In genomic region chr7:28715598-28715997, GRCm38 (mm10) we compare ENCODE assay signal across 21 mouse cellular contexts. TPM values are rescaled to one million over a fixed set of nuclear protein-coding genes. Genes with fewer than 3 reads are reported as not detected.
DNase-seq lines count a peak whose midpoint lies in the region; ATAC-seq and TF ChIP-seq lines count a peak whose summit lies in the region.
"Had no signal": no experiment of that assay in that cellular context is flagged by ENCODE, and none has a peak within 500 bp of the region (broad histone marks: within the 10 kb centered on the region; RNA-seq: fewer than 3 reads in every experiment).

No protein-coding gene starts in this region.

- TF ChIP-seq EP300 in liver, embryonic 14.5 days (IDR thresholded peaks at IDR 0.05; ENCODE audit: low read depth) = no peak

- intact Hi-C loops in heart, postnatal 25 days (cut with DNase I) = no loop called here

- H3K4me3 ChIP-seq in forebrain, embryonic 10.5 days = peak overlapping the region; percentile 63; the same call in 1 of the 2 replicates
- no peak overlapping the region for H3K4me3 ChIP-seq in forebrain, embryonic 16.5 days (replicated peaks; ENCODE audit: low read length)
- H3K4me3 ChIP-seq in liver, embryonic 14.5 days (ENCODE audit: insufficient read depth in 1 of 2, low read depth in 2 of 2, low read length in 2 of 2) = no peak overlapping the region
- no peak overlapping the region for H3K4me3 ChIP-seq in liver, embryonic 12.5 days
- no peak overlapping the region for H3K4me3 ChIP-seq in E14TG2a.4 (replicated peaks; ENCODE audit: low read length)

- H3K36me3 ChIP-seq in forebrain, embryonic 10.5 days (replicated peaks) = no peaks in the 10 kb centered on the region
- no peaks in the 10 kb centered on the region for H3K36me3 ChIP-seq in forebrain, embryonic 16.5 days (ENCODE audit: control insufficient read depth, insufficient read depth)
- no peaks in the 10 kb centered on the region for H3K36me3 ChIP-seq in liver, embryonic 14.5 days (replicated peaks; ENCODE audit: control insufficient read depth, insufficient read depth, low read depth)
- no peaks in the 10 kb centered on the region for H3K36me3 ChIP-seq in liver, embryonic 12.5 days
- no peaks in the 10 kb centered on the region for H3K36me3 ChIP-seq in E14TG2a.4 (ENCODE audit: insufficient read depth, low read length)
- H3K36me3 ChIP-seq: embryonic facial prominence, embryonic 12.5 days had no signal

- no peak for DNase-seq in forebrain, embryonic 10.5 days (ENCODE audit: extremely low spot score, low spot score)
- no peak for DNase-seq in liver, embryonic 14.5 days (ENCODE audit: low read depth in 3 of 3, low spot score in 3 of 3)
- DNase-seq in induced T-regulatory cell, adult 2 months (ENCODE audit: low read depth) = peak; percentile 45
- DNase-seq in heart, postnatal 25 days (ENCODE audit: low spot score) = no peak
- DNase-seq: adrenal gland, adult 8-10 months; B cell, adult 2 months; cerebellum, postnatal 10 days; kidney, postnatal 36 days had no signal

- no peak overlapping the region for H3K4me2 ChIP-seq in forebrain, embryonic 16.5 days (ENCODE audit: low read length)
- H3K4me2 ChIP-seq in liver, embryonic 14.5 days (ENCODE audit: low read depth) = no peak overlapping the region
- H3K4me2 ChIP-seq in liver, embryonic 12.5 days = no peak overlapping the region

- peaks cover 24% of the 10 kb centered on the region for H3K4me1 ChIP-seq in forebrain, embryonic 10.5 days
- peaks cover 10% of the 10 kb centered on the region for H3K4me1 ChIP-seq in forebrain, embryonic 16.5 days (replicated peaks; ENCODE audit: control insufficient read depth, insufficient read depth, low read length)
- H3K4me1 ChIP-seq in liver, embryonic 14.5 days (replicated peaks; ENCODE audit: control insufficient read depth in 2 of 2, insufficient read depth in 2 of 2, low read length in 1 of 2) = no peaks in the 10 kb centered on the region
- peaks cover 12% of the 10 kb centered on the region for H3K4me1 ChIP-seq in liver, embryonic 12.5 days
- peaks cover 54% of the 10 kb centered on the region for H3K4me1 ChIP-seq in E14TG2a.4 (replicated peaks; ENCODE audit: low read depth, low read length)

- no peak for ATAC-seq in forebrain, embryonic 16.5 days
- no peak for ATAC-seq in liver, embryonic 14.5 days (ENCODE audit: insufficient read depth)
- no peak for ATAC-seq in liver, embryonic 12.5 days
- ATAC-seq in erythroid progenitor cell, adult 5-6 weeks (replicated peaks; ENCODE audit: low FRiP score, poor library complexity, severe bottlenecking) = no peak
- ATAC-seq: forebrain, embryonic 13.5 days; inflammation-experienced regulatory T-cells, adult 6 months had no signal

- TF ChIP-seq CTCF in liver, embryonic 14.5 days (IDR thresholded peaks at IDR 0.05; ENCODE audit: low read depth) = 0 out of 2 replicates have a peak, but pooled peaks have one; percentile 1
- peak; percentile 16; the same call in 1 of the 2 replicates for TF ChIP-seq CTCF in E14TG2a.4 (conservative IDR thresholded peaks at IDR 0.05; ENCODE audit: low read length)

- no peak overlapping the region for H3K27ac ChIP-seq in forebrain, embryonic 10.5 days
- no peak overlapping the region for H3K27ac ChIP-seq in forebrain, embryonic 16.5 days (ENCODE audit: low read length)
- H3K27ac ChIP-seq in liver, embryonic 14.5 days = no peak overlapping the region
- H3K27ac ChIP-seq in liver, embryonic 12.5 days = no peak overlapping the region
- H3K27ac ChIP-seq: forebrain, embryonic 13.5 days; macrophage had no signal

- H3K9me3 ChIP-seq in forebrain, embryonic 10.5 days = no peaks in the 10 kb centered on the region
- no peaks in the 10 kb centered on the region for H3K9me3 ChIP-seq in forebrain, embryonic 16.5 days (ENCODE audit: control insufficient read depth, low read length)
- no peaks in the 10 kb centered on the region for H3K9me3 ChIP-seq in liver, embryonic 14.5 days (ENCODE audit: control insufficient read depth, low read length)
- no peaks in the 10 kb centered on the region for H3K9me3 ChIP-seq in liver, embryonic 12.5 days (replicated peaks)
- no peaks in the 10 kb centered on the region for H3K9me3 ChIP-seq in E14TG2a.4 (ENCODE audit: low read length)
- H3K9me3 ChIP-seq: embryonic facial prominence, embryonic 12.5 days; forebrain, embryonic 13.5 days had no signal

- WGBS in forebrain, embryonic 10.5 days = 96% methylated on average over 2 of the region's 2 CpGs
- WGBS in forebrain, embryonic 16.5 days = 97% methylated on average over 2 of the region's 2 CpGs
- 65% methylated on average over 2 of the region's 2 CpGs for WGBS in liver, embryonic 14.5 days (ENCODE audit: insufficient replicate concordance)
- 77% methylated on average over 2 of the region's 2 CpGs for WGBS in liver, embryonic 12.5 days (ENCODE audit: insufficient replicate concordance)

- H3K27me3 ChIP-seq in forebrain, embryonic 10.5 days (ENCODE audit: poor library complexity, severe bottlenecking) = peaks cover 14% of the 10 kb centered on the region
- no peaks in the 10 kb centered on the region for H3K27me3 ChIP-seq in forebrain, embryonic 16.5 days (replicated peaks; ENCODE audit: control insufficient read depth, insufficient read depth, low read length)
- no peaks in the 10 kb centered on the region; the same call in 1 of the 2 replicates for H3K27me3 ChIP-seq in liver, embryonic 14.5 days (ENCODE audit: control insufficient read depth, insufficient read depth, low read length)
- H3K27me3 ChIP-seq in liver, embryonic 12.5 days (replicated peaks) = peaks cover 17% of the 10 kb centered on the region; the same call in 1 of the 2 replicates
- peaks cover 15% of the 10 kb centered on the region for H3K27me3 ChIP-seq in E14TG2a.4 (ENCODE audit: insufficient read depth, low read length)
- H3K27me3 ChIP-seq: embryonic facial prominence, embryonic 12.5 days had no signal

- H3K9ac ChIP-seq in forebrain, embryonic 16.5 days (replicated peaks; ENCODE audit: low read depth, low read length) = no peak overlapping the region
- no peak overlapping the region for H3K9ac ChIP-seq in liver, embryonic 14.5 days (replicated peaks)
- H3K9ac ChIP-seq in liver, embryonic 12.5 days = no peak overlapping the region

RNA-seq across cellular contexts. Expression of gene Fbxo17, which starts 1.0 kb away (rescaled TPM):
- polyA plus RNA-seq in forebrain, embryonic 10.5 days (2016; fragmentation: Nextera tagmentation; extraction: Ambion mirVana) = 10.7 and 13.9 TPM in 2 replicates
- 3.3 and 4.2 TPM in 2 replicates for polyA plus RNA-seq in forebrain, embryonic 16.5 days (2015; fragmentation: Nextera tagmentation; extraction: Ambion mirVana)
- polyA plus RNA-seq in liver, embryonic 14.5 days (2012; rRNA removed) = 0.68 and 0.76 TPM in 2 replicates
- 0.61 and 0.93 TPM in 2 replicates for polyA plus RNA-seq in liver, embryonic 14.5 days (2014; fragmentation: Nextera tagmentation; extraction: Ambion mirVana)
- polyA plus RNA-seq in liver, embryonic 12.5 days (2016; fragmentation: Nextera tagmentation; extraction: Ambion mirVana) = 1.7 and 1.9 TPM in 2 replicates
- under 1 TPM; 0.36 to 0.92 TPM for total RNA-seq in heart, postnatal 25 days (2021)
- 2.5 TPM in 1 of 2 replicates, not detected in the other for total RNA-seq in erythroid progenitor cell, adult 5-6 weeks (2015; ENCODE audit: low replicate concordance)
- total RNA-seq in erythroid progenitor cell, adult 5-6 weeks (2017; ENCODE audit: low replicate concordance) = 1.3 TPM in 1 of 2 replicates, not detected in the other

RNA-seq across cellular contexts. Expression of gene Fbxo27, which starts 22.9 kb away (rescaled TPM):
- polyA plus RNA-seq in forebrain, embryonic 10.5 days (2016; fragmentation: Nextera tagmentation; extraction: Ambion mirVana) = 6.2 and 6.4 TPM in 2 replicates
- polyA plus RNA-seq in forebrain, embryonic 16.5 days (2015; fragmentation: Nextera tagmentation; extraction: Ambion mirVana) = 6.3 and 11.1 TPM in 2 replicates
- polyA plus RNA-seq in liver, embryonic 14.5 days (2012; rRNA removed) = 0.37 and 0.55 TPM in 2 replicates
- 0.09 and 0.15 TPM in 2 replicates for polyA plus RNA-seq in liver, embryonic 14.5 days (2014; fragmentation: Nextera tagmentation; extraction: Ambion mirVana)
- 0.28 and 0.48 TPM in 2 replicates for polyA plus RNA-seq in liver, embryonic 12.5 days (2016; fragmentation: Nextera tagmentation; extraction: Ambion mirVana)
- total RNA-seq in heart, postnatal 25 days (2021) = under 1 TPM; 0.34 to 0.39 TPM
- total RNA-seq in erythroid progenitor cell, adult 5-6 weeks (2015; ENCODE audit: low replicate concordance) = not detected in 2 replicates
- total RNA-seq in erythroid progenitor cell, adult 5-6 weeks (2017; ENCODE audit: low replicate concordance) = 1.4 TPM in 1 of 2 replicates, not detected in the other
- total RNA-seq: liver, adult 2 months had no signal
- polyA plus RNA-seq: macrophage had no signal

RNA-seq across cellular contexts. Expression of gene Mrps12, which starts 26.0 kb away (rescaled TPM):
- 156 and 161 TPM in 2 replicates for polyA plus RNA-seq in forebrain, embryonic 10.5 days (2016; fragmentation: Nextera tagmentation; extraction: Ambion mirVana)
- 105 and 111 TPM in 2 replicates for polyA plus RNA-seq in forebrain, embryonic 16.5 days (2015; fragmentation: Nextera tagmentation; extraction: Ambion mirVana)
- polyA plus RNA-seq in liver, embryonic 14.5 days (2012; rRNA removed) = 46.2 and 50.2 TPM in 2 replicates
- 82.5 and 91.0 TPM in 2 replicates for polyA plus RNA-seq in liver, embryonic 14.5 days (2014; fragmentation: Nextera tagmentation; extraction: Ambion mirVana)
- 122 and 123 TPM in 2 replicates for polyA plus RNA-seq in liver, embryonic 12.5 days (2016; fragmentation: Nextera tagmentation; extraction: Ambion mirVana)
- total RNA-seq in heart, postnatal 25 days (2021) = 10 to 100 TPM; 56.7 to 60.6 TPM
- 12.6 and 27.2 TPM in 2 replicates for total RNA-seq in erythroid progenitor cell, adult 5-6 weeks (2015; ENCODE audit: low replicate concordance)
- 16.2 and 17.5 TPM in 2 replicates for total RNA-seq in erythroid progenitor cell, adult 5-6 weeks (2017; ENCODE audit: low replicate concordance)

RNA-seq across cellular contexts. Expression of gene Sars2, which starts 26.2 kb away (rescaled TPM):
- polyA plus RNA-seq in forebrain, embryonic 10.5 days (2016; fragmentation: Nextera tagmentation; extraction: Ambion mirVana) = 40.7 and 43.4 TPM in 2 replicates
- polyA plus RNA-seq in forebrain, embryonic 16.5 days (2015; fragmentation: Nextera tagmentation; extraction: Ambion mirVana) = 16.9 and 17.2 TPM in 2 replicates
- polyA plus RNA-seq in liver, embryonic 14.5 days (2012; rRNA removed) = 11.4 and 12.7 TPM in 2 replicates
- 9.3 and 11.3 TPM in 2 replicates for polyA plus RNA-seq in liver, embryonic 14.5 days (2014; fragmentation: Nextera tagmentation; extraction: Ambion mirVana)
- polyA plus RNA-seq in liver, embryonic 12.5 days (2016; fragmentation: Nextera tagmentation; extraction: Ambion mirVana) = 20.4 and 22.3 TPM in 2 replicates
- total RNA-seq in heart, postnatal 25 days (2021) = 10 to 100 TPM; 15.4 to 15.7 TPM
- 1.3 and 6.1 TPM in 2 replicates for total RNA-seq in erythroid progenitor cell, adult 5-6 weeks (2015; ENCODE audit: low replicate concordance)
- total RNA-seq in erythroid progenitor cell, adult 5-6 weeks (2017; ENCODE audit: low replicate concordance) = 0.39 and 4.4 TPM in 2 replicates

RNA-seq across cellular contexts. Expression of gene Ccer2, which starts 40.4 kb away (rescaled TPM):
- not detected in 2 replicates for polyA plus RNA-seq in forebrain, embryonic 10.5 days (2016; fragmentation: Nextera tagmentation; extraction: Ambion mirVana)
- polyA plus RNA-seq in forebrain, embryonic 16.5 days (2015; fragmentation: Nextera tagmentation; extraction: Ambion mirVana) = not detected in 2 replicates
- not detected in 2 replicates for polyA plus RNA-seq in liver, embryonic 14.5 days (2012; rRNA removed)
- not detected in 2 replicates for polyA plus RNA-seq in liver, embryonic 14.5 days (2014; fragmentation: Nextera tagmentation; extraction: Ambion mirVana)
- not detected in 2 replicates for polyA plus RNA-seq in liver, embryonic 12.5 days (2016; fragmentation: Nextera tagmentation; extraction: Ambion mirVana)
- total RNA-seq in heart, postnatal 25 days (2021) = not detected
- not detected in 2 replicates for total RNA-seq in erythroid progenitor cell, adult 5-6 weeks (2015; ENCODE audit: low replicate concordance)
- not detected in 2 replicates for total RNA-seq in erythroid progenitor cell, adult 5-6 weeks (2017; ENCODE audit: low replicate concordance)
- total RNA-seq: adrenal gland, adult 8-10 months; liver, adult 2 months had no signal
- polyA plus RNA-seq: forebrain, embryonic 13.5 days; gonadal fat pad, adult 2 months; heart, embryonic 16.5 days; inflammation-experienced regulatory T-cells, adult 6 months; liver, adult 2 months; macrophage; small intestine, adult 2 months; stomach, embryonic 16.5 days had no signal
